Mouse (Mus musculus) thymus, adult 2 months (tissue): ENCODE data around the gene Frat1. TPM values are rescaled to one million over a fixed set of nuclear protein-coding genes. Genes with fewer than 3 reads are reported as not detected.

Experiments
- DNase-seq: peaks from one replicate; pipeline ENCODE4 v3.0.0; 2021
- H3K27ac ChIP-seq: fragments of 200-500 bp; 2 replicates; pipeline ENCODE4 v1.5.1; 2012; ENCODE audit warnings: low read length, control low read depth; ENCODE audit not compliant: control insufficient read depth, insufficient read depth
- H3K27me3 ChIP-seq: fragments of 200-500 bp; 2 replicates; pipeline ENCODE4 v1.6.1; 2012; ENCODE audit warnings: mild to moderate bottlenecking, low read length, moderate library complexity, mixed read lengths; ENCODE audit not compliant: control insufficient read depth, insufficient read depth
- H3K36me3 ChIP-seq: fragments of 200-500 bp; 2 replicates; pipeline ENCODE4 v1.6.1; 2012; ENCODE audit warnings: mild to moderate bottlenecking, low read length, moderate library complexity; ENCODE audit not compliant: control insufficient read depth, insufficient read depth
- H3K4me1 ChIP-seq: fragments of 200-500 bp; replicated peaks from 2 replicates; pipeline ENCODE4 v1.6.1; 2012; ENCODE audit warnings: low read length; ENCODE audit not compliant: control insufficient read depth, insufficient read depth
- H3K4me3 ChIP-seq: fragments of 200-500 bp; 2 replicates; pipeline ENCODE4 v1.5.1; 2012; ENCODE audit warnings: mild to moderate bottlenecking, low read length, control low read depth, moderate library complexity; ENCODE audit not compliant: control insufficient read depth, insufficient read depth
- CTCF ChIP-seq: fragments of 200-500 bp; IDR thresholded peaks from 2 replicates; pipeline ENCODE4 v1.5.1; 2012; ENCODE audit warnings: mild to moderate bottlenecking, control low read depth, low read length, moderate library complexity, borderline replicate concordance; ENCODE audit not compliant: control insufficient read depth, poor library complexity, insufficient read depth; ENCODE audit errors: extremely low read depth
- POLR2A ChIP-seq: fragments of 200-500 bp; IDR thresholded peaks from 2 replicates; pipeline ENCODE4 v1.6.1; 2012; ENCODE audit warnings: mild to moderate bottlenecking, low read length, control low read depth, moderate library complexity; ENCODE audit not compliant: control insufficient read depth, poor library complexity, insufficient read depth; ENCODE audit errors: extremely low read depth
- WGBS: fragments of 180-500 bp; shearing (Covaris S2); methylation state at CpG from one replicate; pipeline ENCODE4 v1.1.7; 2018; 5-methylcytosine and 5-hydroxymethylcytosine counted together
- polyA plus RNA-seq: library from polyadenylated mRNA; depleted of rRNA; stranded (reverse); fragments of >200 nt; gene quantifications from 2 replicates; pipeline ENCODE4 v1.2.3, GENCODE M21; 2012

Frat1 gene
- polyA plus RNA-seq, 1 experiment = 15.4 TPM

GRCm38 (mm10) chr19:41838808-41839207 lies 9.0 kb downstream of the Frat1 start:
- Histone ChIP-seq H3K4me3 (no peak overlapping the region), H3K4me1 (peaks cover 3% of the 10 kb centered on the region; the same call in 1 of the 2 replicates), H3K27me3 (no peaks in the 10 kb centered on the region), H3K36me3 (no peaks in the 10 kb centered on the region), H3K27ac (no peak overlapping the region)
- no peak for DNase-seq
- TF ChIP-seq POLR2A (no peak), CTCF (no peak)
- WGBS = 92% methylated on average over 6 of the region's 6 CpGs

- Histone ChIP-seq H3K27ac (no peak overlapping the region), H3K36me3 (no peaks in the 10 kb centered on the region), H3K4me1 (peaks cover 3% of the 10 kb centered on the region; the same call in 1 of the 2 replicates), H3K27me3 (no peaks in the 10 kb centered on the region), H3K4me3 (no peak overlapping the region)
- WGBS = 98% methylated on average over 3 of the region's 3 CpGs
- TF ChIP-seq POLR2A (no peak), CTCF (no peak)
- no peak for DNase-seq
Observed at GRCm38 (mm10) chr19:41839685-41840084, 9.9 kb downstream of the Frat1 start.

GRCm38 (mm10) chr19:41841105-41841750 lies 11.5 kb downstream of the Frat1 start:
- DNase-seq = no peak
- WGBS = 92% methylated on average over 7 of the region's 7 CpGs
- no peak overlapping the region for H3K4me3 ChIP-seq
- H3K27ac ChIP-seq = no peak overlapping the region
- no peak for TF ChIP-seq POLR2A
- no peak for TF ChIP-seq CTCF
- H3K36me3 ChIP-seq = no peaks in the 10 kb centered on the region
- no peaks in the 10 kb centered on the region for H3K27me3 ChIP-seq
- H3K4me1 ChIP-seq = peaks cover 7% of the 10 kb centered on the region

GRCm38 (mm10) chr19:41842196-41842595 lies 12.4 kb downstream of the Frat1 start:
- DNase-seq = no peak
- Histone ChIP-seq H3K36me3 (no peaks in the 10 kb centered on the region), H3K27ac (no peak overlapping the region), H3K4me3 (no peak overlapping the region), H3K27me3 (no peaks in the 10 kb centered on the region), H3K4me1 (peaks cover 12% of the 10 kb centered on the region)
- 95% methylated on average over 4 of the region's 4 CpGs for WGBS
- no peak for TF ChIP-seq POLR2A
- no peak for TF ChIP-seq CTCF

- no peaks in the 10 kb centered on the region for H3K36me3 ChIP-seq
- H3K4me3 ChIP-seq = no peak overlapping the region
- no peak for TF ChIP-seq POLR2A
- TF ChIP-seq CTCF = no peak
Observed at GRCm38 (mm10) chr19:41842706-41843105, 12.9 kb downstream of the Frat1 start.

GRCm38 (mm10) chr19:41844345-41844744 lies 14.6 kb downstream of the Frat1 start:
- Histone ChIP-seq H3K4me1 (peaks cover 12% of the 10 kb centered on the region), H3K4me3 (no peak overlapping the region), H3K27ac (no peak overlapping the region), H3K36me3 (no peaks in the 10 kb centered on the region), H3K27me3 (no peaks in the 10 kb centered on the region)
- TF ChIP-seq CTCF = no peak
- WGBS = 83% methylated on average over 6 of the region's 6 CpGs
- DNase-seq = peak; percentile 30

More at GRCm38 (mm10) chr19:41842706-41843105, 12.9 kb downstream of the Frat1 start:
- no peaks in the 10 kb centered on the region for H3K27me3 ChIP-seq
- 59% methylated on average over 4 of the region's 4 CpGs for WGBS
- H3K4me1 ChIP-seq = peaks cover 12% of the 10 kb centered on the region
- DNase-seq = no peak
- H3K27ac ChIP-seq = no peak overlapping the region

- no peaks in the 10 kb centered on the region for H3K27me3 ChIP-seq
- H3K36me3 ChIP-seq = no peaks in the 10 kb centered on the region
- no peak overlapping the region for H3K27ac ChIP-seq
- WGBS = 12% methylated on average over 21 of the region's 21 CpGs
- DNase-seq = peak; percentile 6
- TF ChIP-seq CTCF (no peak), POLR2A (no peak)
- H3K4me3 ChIP-seq = peak overlapping the region; percentile 75
- peaks cover 12% of the 10 kb centered on the region for H3K4me1 ChIP-seq
Observed at GRCm38 (mm10) chr19:41846366-41847090, 16.8 kb downstream of the Frat1 start.
